Mouse (Mus musculus): ENCODE data around the gene Ak3.
"Not testable (repeated sequence)": the region's sequence is repeated elsewhere in the genome, so short reads cannot be mapped to it uniquely, and the experiment has no call there.

Gene Ak3

GRCm38 (mm10) chr19:29008069-29008706, 39.6 kb downstream of the Ak3 start:
- in situ Hi-C loops (cut with MboI; ENCODE audit: low sequenced_read_pairs), result no loop called here

DNA sequence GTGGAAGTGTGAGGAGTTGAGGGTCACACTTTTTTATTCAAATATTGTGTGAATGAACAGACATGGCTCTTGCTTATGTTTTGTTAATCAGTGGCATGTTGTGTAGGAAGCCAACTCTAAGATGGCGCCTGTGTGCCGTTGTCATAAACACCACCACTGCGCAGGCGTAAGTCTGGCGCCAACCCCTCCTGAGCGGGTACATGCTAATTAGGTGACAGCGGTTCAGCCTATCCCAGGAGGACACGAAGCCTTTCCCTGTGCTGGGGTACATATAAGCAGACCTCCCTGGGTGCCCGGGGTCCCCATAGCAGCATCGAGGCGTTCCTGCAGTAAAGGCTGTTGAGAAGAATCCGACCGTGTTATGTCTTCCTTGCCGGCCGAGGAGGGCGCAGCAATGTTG, 47.4 kb downstream of the Ak3 start:
- in situ Hi-C loops (cut with MboI; ENCODE audit: low sequenced_read_pairs), result not testable (repeated sequence)

DNA sequence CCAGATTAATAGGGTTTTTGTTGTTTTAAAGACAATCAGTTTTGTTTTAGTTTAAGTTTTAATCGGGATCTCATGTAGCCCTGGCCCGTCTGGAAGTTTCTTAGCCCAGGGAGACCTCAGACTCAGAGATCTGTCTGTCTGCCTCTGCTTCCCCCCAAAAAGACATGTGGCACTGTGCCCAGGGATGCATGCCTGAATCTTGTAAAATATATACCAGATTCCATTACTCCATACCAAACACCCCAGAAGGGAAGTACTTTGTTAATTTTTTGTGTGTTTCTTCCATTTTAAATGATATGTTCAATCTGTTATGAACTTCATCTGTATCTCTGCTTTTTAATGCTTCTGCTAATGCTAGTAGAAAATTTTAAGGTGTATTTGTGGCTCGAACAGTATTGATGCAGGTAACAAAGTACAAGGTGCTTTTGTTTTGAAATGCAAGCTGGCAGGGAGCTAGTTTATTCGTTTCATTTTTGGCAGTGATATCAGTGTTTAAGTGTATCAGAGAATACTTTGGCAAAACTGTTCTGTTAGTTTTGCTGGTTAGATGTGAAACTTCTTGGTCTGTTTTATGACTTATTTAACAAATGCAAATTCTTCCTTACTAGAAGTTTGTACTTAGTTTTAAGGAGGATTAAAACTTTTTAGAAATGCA, 49.7 kb downstream of the Ak3 start:
- in situ Hi-C loops (cut with MboI; ENCODE audit: low sequenced_read_pairs), result no loop called here

- in situ Hi-C loops (cut with MboI; ENCODE audit: low sequenced_read_pairs), result no loop called here
These were observed 52.4 kb downstream of the Ak3 start for GRCm38 (mm10) chr19:28995366-28995765.

DNA sequence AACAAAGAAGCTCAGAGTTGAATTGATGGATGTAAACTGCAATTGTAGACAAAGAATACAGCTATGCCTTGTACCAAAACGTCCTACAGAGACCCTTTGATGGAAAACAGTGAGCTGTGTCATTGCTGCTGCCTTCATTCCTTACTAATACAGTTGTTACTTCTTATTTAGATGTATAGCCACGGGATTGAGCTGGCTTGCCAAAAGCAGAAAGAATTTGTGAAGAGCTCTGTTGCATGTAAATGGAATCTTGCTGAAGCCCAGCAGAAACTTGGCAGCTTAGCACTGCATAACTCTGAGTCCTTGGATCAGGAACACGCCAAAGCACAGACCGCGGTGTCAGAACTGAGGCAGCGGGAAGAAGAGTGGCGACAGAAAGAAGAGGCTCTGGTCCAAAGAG, 52.9 kb downstream of the Ak3 start:
- in situ Hi-C loops (cut with MboI; ENCODE audit: low sequenced_read_pairs), result no loop called here

DNA sequence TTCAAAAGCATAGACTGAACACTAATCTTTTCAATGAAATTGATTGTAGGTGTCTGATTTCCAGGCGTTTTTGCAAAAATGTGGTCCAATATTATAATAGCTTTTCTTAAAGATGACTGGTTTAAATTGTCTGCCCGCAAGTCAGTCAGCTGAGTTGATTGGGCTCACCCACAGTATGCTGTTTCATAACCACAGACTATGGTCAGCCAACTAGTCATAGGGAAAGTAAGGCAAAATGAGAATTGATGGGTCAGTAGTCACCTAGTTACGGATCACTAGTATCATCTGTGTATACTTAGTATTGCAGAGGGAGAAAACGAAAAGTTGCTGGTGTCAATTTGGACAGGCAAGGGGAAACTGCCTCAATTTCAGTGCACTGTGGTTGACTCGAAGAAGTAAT, 56.4 kb downstream of the Ak3 start:
- in situ Hi-C loops (cut with MboI; ENCODE audit: low sequenced_read_pairs), result no loop called here

GRCm38 (mm10) chr19:28990590-28991221, 57.1 kb downstream of the Ak3 start:
- in situ Hi-C loops (cut with MboI; ENCODE audit: low sequenced_read_pairs), result no loop called here

- in situ Hi-C loops (cut with MboI; ENCODE audit: low sequenced_read_pairs), result no loop called here
These were observed 57.6 kb downstream of the Ak3 start, which contains the start of gene Cdc37l1 for GRCm38 (mm10) chr19:28990194-28990589. Gene Cdc37l1, plus strand, starts transcription at chr19:28990352.

DNA sequence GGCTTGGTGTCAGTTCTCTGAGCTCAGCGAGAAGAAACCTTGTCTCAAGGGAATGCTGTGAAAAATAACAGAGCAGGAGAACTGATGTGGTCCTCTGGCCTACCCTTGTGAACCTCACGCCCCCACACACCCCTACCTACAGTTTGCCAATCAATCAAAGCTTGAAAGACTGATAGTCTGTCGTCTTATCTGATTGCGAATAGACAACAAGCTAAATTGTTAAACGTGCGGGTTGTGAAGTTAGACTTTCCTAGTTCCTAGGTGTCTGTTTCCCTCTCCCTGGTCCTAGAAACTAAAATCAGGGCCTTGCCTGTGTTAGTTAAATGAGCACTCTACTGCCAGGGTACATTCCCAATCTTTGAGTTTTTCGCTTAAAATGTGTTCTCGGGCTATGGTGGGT, 58.2 kb downstream of the Ak3 start:
- in situ Hi-C loops (cut with MboI; ENCODE audit: low sequenced_read_pairs), result no loop called here

GRCm38 (mm10) chr19:28982617-28983016, 65.1 kb downstream of the Ak3 start:
- in situ Hi-C loops (cut with MboI; ENCODE audit: low sequenced_read_pairs), result no loop called here

- in situ Hi-C loops (cut with MboI; ENCODE audit: low sequenced_read_pairs), result no loop called here
These were observed 72.7 kb downstream of the Ak3 start for GRCm38 (mm10) chr19:28974862-28975611.
